Mouse (Mus musculus): Measurements from ENCODE around the gene Ccdc69. TPM values are rescaled to one million over a fixed set of nuclear protein-coding genes. Genes with fewer than 3 reads are reported as not detected.

Ccdc69 gene
- total RNA-seq, 4 experiments from 2014 or later = 1.8 to 4.2 (median 3.3) TPM

GRCm38 (mm10) chr11:55013802-55014201 lies 64.1 kb downstream of the Ccdc69 start:
- no peak for DNase-seq (ENCODE audit: low spot score in 2 of 2)

DNA sequence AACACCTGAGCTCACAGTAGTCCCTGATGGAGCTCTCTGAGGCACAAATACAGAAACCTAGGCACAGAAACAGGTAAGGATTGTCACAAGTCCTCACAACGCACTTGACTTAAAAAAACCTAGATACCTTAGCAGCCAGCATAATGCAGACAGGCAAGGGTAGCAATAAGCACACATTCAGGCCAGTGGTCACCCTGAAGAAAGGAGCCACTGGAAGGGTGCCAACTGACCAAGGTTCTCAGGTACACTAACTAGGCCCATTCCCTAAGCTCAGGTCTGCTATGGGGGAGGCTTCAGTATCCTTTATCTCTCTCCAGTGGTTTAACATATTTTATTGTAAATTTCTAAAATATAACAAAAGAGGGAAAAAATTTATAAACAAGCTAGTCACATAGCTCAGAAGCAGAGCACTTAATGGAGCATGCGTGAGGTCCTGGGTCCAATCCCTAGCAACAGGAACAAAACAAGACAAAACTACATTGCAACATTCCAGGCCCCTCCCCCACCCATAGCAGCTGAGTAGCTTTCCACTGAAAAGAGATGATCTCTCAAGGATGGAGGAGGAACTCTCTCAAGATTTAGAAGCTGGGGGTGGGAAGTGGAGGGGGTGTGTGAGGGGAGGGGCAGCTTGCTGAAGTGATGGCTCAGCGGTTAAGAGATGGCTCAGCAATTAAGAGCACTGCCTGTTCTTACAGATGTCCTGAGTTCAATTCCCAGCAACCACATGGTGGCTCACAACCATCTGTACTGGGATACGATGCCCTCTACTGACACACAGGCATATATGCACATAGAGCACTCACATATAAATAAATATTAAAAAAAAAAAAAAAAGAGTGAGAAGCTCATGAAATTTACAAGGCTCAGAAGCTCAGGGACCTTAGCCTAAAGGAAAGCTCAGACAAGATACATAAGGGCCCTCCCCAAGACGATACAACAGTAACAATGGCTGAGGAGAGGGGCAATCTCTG lies 65.1 kb downstream of the Ccdc69 start:
- no peak for DNase-seq (ENCODE audit: low spot score in 2 of 2)

- DNase-seq (ENCODE audit: low spot score in 2 of 2) = no peak
Observed at GRCm38 (mm10) chr11:55011440-55011839, 66.5 kb downstream of the Ccdc69 start.

- no peak for DNase-seq (ENCODE audit: low spot score in 2 of 2)
Observed at GRCm38 (mm10) chr11:55008230-55008629, 69.7 kb downstream of the Ccdc69 start.

DNA sequence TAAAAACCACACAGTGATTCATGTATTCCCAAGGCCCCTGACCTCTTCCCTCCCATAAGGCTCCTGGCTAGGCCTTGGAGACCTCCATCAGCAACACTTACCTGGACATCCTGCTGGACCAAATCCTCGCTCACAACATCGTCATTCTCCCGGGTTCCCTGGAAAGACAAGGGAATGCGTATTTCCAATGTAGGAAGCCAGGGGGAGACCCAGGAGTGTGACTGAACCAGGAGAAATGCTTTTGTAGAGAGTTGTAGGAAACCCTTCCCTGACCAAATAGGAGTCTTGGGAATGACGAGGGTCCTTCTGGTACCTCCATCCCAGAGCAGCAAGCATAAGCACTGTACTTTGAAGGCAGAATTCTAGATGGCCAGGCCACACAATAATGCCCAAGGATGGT lies 72.2 kb downstream of the Ccdc69 start:
- no peak for DNase-seq (ENCODE audit: low spot score in 2 of 2)

GRCm38 (mm10) chr11:55004970-55005502 lies 72.9 kb downstream of the Ccdc69 start:
- DNase-seq (ENCODE audit: low spot score in 2 of 2) = no peak

Other genes with a start within 250 kb of the Ccdc69 start
- gene Lyrm7, start 217.2 kb downstream of the Ccdc69 start, total RNA-seq (2022) = 10 to 100 TPM; 15.1 to 22.3 (median 19.5) TPM
- gene Hint1, start 211.7 kb downstream of the Ccdc69 start, total RNA-seq (2022) = 100 to 1,000 TPM; 154 to 257 (median 186) TPM
- gene Gpx3, start 175.7 kb downstream of the Ccdc69 start, total RNA-seq (2022) = 100 to 1,000 TPM in 2 of 4 experiments, 10 to 100 TPM in 2; 56.1 to 401 (median 118) TPM
- gene Tnip1, start 115.2 kb downstream of the Ccdc69 start, total RNA-seq (2022) = 10 to 100 TPM; 33.2 to 42.3 (median 37.1) TPM
- 100 to 1,000 TPM; 160 to 179 (median 170) TPM for gene Anxa6, start 44.7 kb downstream of the Ccdc69 start, total RNA-seq (2022)
- gene Gm2a, start 20.0 kb upstream of the Ccdc69 start, total RNA-seq (2022) = 1 to 10 TPM; 6.2 to 9.2 (median 7.5) TPM
- gene Slc36a3, start 73.6 kb upstream of the Ccdc69 start, total RNA-seq (2022) = not detected
- 1 to 10 TPM in 2 of 4 experiments, under 1 TPM in 2; 0.36 to 1.2 (median 0.80) TPM for gene Slc36a2, start 106.9 kb upstream of the Ccdc69 start, total RNA-seq (2022)
- 1 to 10 TPM; 5.4 to 9.4 (median 5.9) TPM for gene Slc36a1, start 126.2 kb upstream of the Ccdc69 start, total RNA-seq (2022)

Measured in gastrocnemius, adult 8-10 months (tissue).